Comparison of ENCODE assay signal across 8 mouse cellular contexts in the genomic region with DNA sequence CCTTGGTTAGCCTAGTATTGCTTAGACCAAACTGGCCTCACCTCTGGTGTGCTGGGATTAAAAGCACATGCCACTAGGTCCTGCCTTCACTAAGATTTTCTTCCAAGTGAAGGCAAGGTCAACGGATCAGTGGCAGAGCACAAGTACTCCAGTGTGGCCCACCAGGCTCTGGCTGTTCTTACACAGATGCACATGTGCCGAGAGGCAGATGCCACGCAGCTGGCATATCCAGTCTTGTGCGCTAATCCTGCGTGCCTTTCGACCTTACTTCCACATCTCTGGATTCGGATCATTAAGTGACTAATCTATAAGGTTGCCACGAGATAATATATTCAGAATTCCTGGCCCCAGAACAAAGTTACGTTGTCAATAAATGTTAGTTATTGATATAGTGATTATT. TPM values are rescaled to one million over a fixed set of nuclear protein-coding genes. Genes with fewer than 3 reads are reported as not detected.
DNase-seq lines count a peak whose midpoint lies in the region; ATAC-seq and TF ChIP-seq lines count a peak whose summit lies in the region.

No protein-coding gene starts in this region.

- H3K27ac ChIP-seq in cerebellum, adult 2 months (ENCODE audit: insufficient read depth, low read length) = no peak overlapping the region
- 0 out of 2 replicates have a peak overlapping the region, but pooled peaks have one; percentile 84 for H3K27ac ChIP-seq in forebrain, embryonic 15.5 days (replicated peaks)
- H3K27ac ChIP-seq in liver, postnatal 0 days (ENCODE audit: low read depth) = no peak overlapping the region

- H3K36me3 ChIP-seq in C2C12 (ENCODE audit: control insufficient read depth, insufficient read depth) = no peaks in the 10 kb centered on the region
- no peaks in the 10 kb centered on the region for H3K36me3 ChIP-seq in forebrain, embryonic 15.5 days
- H3K36me3 ChIP-seq in liver, postnatal 0 days (replicated peaks; ENCODE audit: insufficient read depth, low read length) = no peaks in the 10 kb centered on the region

- H3K79me3 ChIP-seq in C2C12 (ENCODE audit: low read depth) = no peaks in the 10 kb centered on the region

- no peak for TF ChIP-seq EP300 in liver, postnatal 0 days (IDR thresholded peaks at IDR 0.05; ENCODE audit: low read depth)

- no peak for DNase-seq in cerebellum, adult 2 months
- no peak for DNase-seq in cerebellum, adult 8-10 months
- DNase-seq in liver, postnatal 0 days = no peak
- no peak for DNase-seq in yolk sac, embryonic 10.5 days (ENCODE audit: low spot score)
- no peak for DNase-seq in cerebellum, adult 11 months
- no peak for DNase-seq in ovary, postnatal 10 days (ENCODE audit: low spot score)

- peak overlapping the region; percentile 70 for H3K4me3 ChIP-seq in cerebellum, adult 2 months (replicated peaks; ENCODE audit: insufficient read depth, low read depth, low read length)
- H3K4me3 ChIP-seq in C2C12 (ENCODE audit: insufficient read depth, poor library complexity, severe bottlenecking) = no peak overlapping the region
- peak overlapping the region; percentile 72 for H3K4me3 ChIP-seq in forebrain, embryonic 15.5 days
- peak overlapping the region; percentile 63; the same call in 1 of the 2 replicates for H3K4me3 ChIP-seq in liver, postnatal 0 days (ENCODE audit: low read depth, low read length)

- peak overlapping the region; percentile 40 for H3ac ChIP-seq in C2C12 (ENCODE audit: control insufficient read depth, insufficient read length, low read depth)

- no peaks in the 10 kb centered on the region for H3K9me3 ChIP-seq in forebrain, embryonic 15.5 days
- H3K9me3 ChIP-seq in liver, postnatal 0 days (ENCODE audit: low read length) = no peaks in the 10 kb centered on the region

- no peaks in the 10 kb centered on the region for H3K27me3 ChIP-seq in cerebellum, adult 2 months (ENCODE audit: control insufficient read depth, insufficient read depth, low read length)
- H3K27me3 ChIP-seq in C2C12 (ENCODE audit: control insufficient read depth, insufficient read depth, insufficient read length) = no peaks in the 10 kb centered on the region
- H3K27me3 ChIP-seq in forebrain, embryonic 15.5 days = no peaks in the 10 kb centered on the region
- H3K27me3 ChIP-seq in liver, postnatal 0 days (ENCODE audit: insufficient read depth, low read length) = no peaks in the 10 kb centered on the region

- H3K9ac ChIP-seq in forebrain, embryonic 15.5 days (replicated peaks) = no peak overlapping the region
- no peak overlapping the region for H3K9ac ChIP-seq in liver, postnatal 0 days (replicated peaks)

- TF ChIP-seq CTCF in cerebellum, adult 2 months (IDR thresholded peaks at IDR 0.05; ENCODE audit: borderline replicate concordance, insufficient read depth, low read depth, low read length) = no peak
- no peak for TF ChIP-seq CTCF in C2C12 (IDR thresholded peaks at IDR 0.05; ENCODE audit: control insufficient read depth, insufficient read depth, insufficient read length)
- no peak for TF ChIP-seq CTCF in liver, postnatal 0 days (IDR thresholded peaks at IDR 0.05; ENCODE audit: low read depth)

- 20% methylated on average over 9 of the region's 9 CpGs for WGBS in cerebellum, adult 2 months
- 30% methylated on average over 9 of the region's 9 CpGs for WGBS in forebrain, embryonic 15.5 days
- 48% methylated on average over 9 of the region's 9 CpGs for WGBS in liver, postnatal 0 days (ENCODE audit: insufficient replicate concordance)

- 0 out of 2 replicates have a peak, but pooled peaks cover 4% of the 10 kb centered on the region for H3K4me1 ChIP-seq in cerebellum, adult 2 months (ENCODE audit: control insufficient read depth, insufficient read depth, low read length)
- H3K4me1 ChIP-seq in forebrain, embryonic 15.5 days = peaks cover 17% of the 10 kb centered on the region
- H3K4me1 ChIP-seq in liver, postnatal 0 days (ENCODE audit: insufficient read depth) = peaks cover 25% of the 10 kb centered on the region

- H3K4me2 ChIP-seq in forebrain, embryonic 15.5 days (replicated peaks) = peak overlapping the region; percentile 82
- H3K4me2 ChIP-seq in liver, postnatal 0 days (ENCODE audit: low read depth, low read length) = peak overlapping the region; percentile 81

- no peaks in the 10 kb centered on the region for H3K79me2 ChIP-seq in C2C12 (ENCODE audit: control insufficient read depth, insufficient read depth)

- ATAC-seq in forebrain, embryonic 15.5 days (replicated peaks) = no peak
- ATAC-seq in liver, postnatal 0 days = no peak

- no peak for TF ChIP-seq POLR2A in cerebellum, adult 2 months (IDR thresholded peaks at IDR 0.05; ENCODE audit: borderline replicate concordance, insufficient read depth, low read length)

TF ChIP-seq in C2C12, 6 proteins besides CTCF, POLR2A, EP300 and RAD21:
- TF ChIP-seq MAX (IDR thresholded peaks at IDR 0.05) = no peak
- no peak for TF ChIP-seq FOSL1 (IDR thresholded peaks at IDR 0.05; ENCODE audit: insufficient read depth, low read length, poor library complexity, severe bottlenecking)
- TF ChIP-seq CEBPB (IDR thresholded peaks at IDR 0.05; ENCODE audit: low read depth) = no peak
- no peak for TF ChIP-seq MYOD1 (IDR thresholded peaks at IDR 0.05; ENCODE audit: control insufficient read depth, insufficient read length, low read depth)
- no peak for TF ChIP-seq MYOG (IDR thresholded peaks at IDR 0.05; ENCODE audit: control insufficient read depth, extremely low read depth, insufficient read length)
- TF ChIP-seq USF1 (IDR thresholded peaks at IDR 0.05; ENCODE audit: low read depth) = no peak

RNA-seq across cellular contexts. Expression of a gene that starts 0.4 kb away (rescaled TPM):
- 15.2 and 15.4 TPM in 2 replicates for polyA plus RNA-seq in cerebellum, adult 2 months (2012; rRNA removed)
- 7.3 TPM for polyA plus RNA-seq in C2C12 (2012; fragmentation: generic; extraction: Trizol)
- 20.2 and 21.7 TPM in 2 replicates for polyA plus RNA-seq in forebrain, embryonic 15.5 days (2015; fragmentation: Nextera tagmentation; extraction: Ambion mirVana)
- 20.5 and 22.3 TPM in 2 replicates for polyA plus RNA-seq in liver, postnatal 0 days (2015; fragmentation: Nextera tagmentation; extraction: Ambion mirVana)

RNA-seq across cellular contexts. Expression of a gene that starts 32.4 kb away (rescaled TPM):
- polyA plus RNA-seq in cerebellum, adult 2 months (2012; rRNA removed) = 29.0 and 32.0 TPM in 2 replicates
- 0.19 TPM for polyA plus RNA-seq in C2C12 (2012; fragmentation: generic; extraction: Trizol)
- polyA plus RNA-seq in forebrain, embryonic 15.5 days (2015; fragmentation: Nextera tagmentation; extraction: Ambion mirVana) = 48.3 and 54.8 TPM in 2 replicates
- 0.14 and 0.21 TPM in 2 replicates for polyA plus RNA-seq in liver, postnatal 0 days (2015; fragmentation: Nextera tagmentation; extraction: Ambion mirVana)

RNA-seq across cellular contexts. Expression of a gene that starts 33.8 kb away (rescaled TPM):
- polyA plus RNA-seq in cerebellum, adult 2 months (2012; rRNA removed) = 142 and 143 TPM in 2 replicates
- polyA plus RNA-seq in C2C12 (2012; fragmentation: generic; extraction: Trizol) = not detected
- 69.0 and 76.3 TPM in 2 replicates for polyA plus RNA-seq in forebrain, embryonic 15.5 days (2015; fragmentation: Nextera tagmentation; extraction: Ambion mirVana)
- 2,013 and 2,040 TPM in 2 replicates for polyA plus RNA-seq in liver, postnatal 0 days (2015; fragmentation: Nextera tagmentation; extraction: Ambion mirVana)

RNA-seq across cellular contexts. Expression of a gene that starts 38.1 kb away (rescaled TPM):
- polyA plus RNA-seq in cerebellum, adult 2 months (2012; rRNA removed) = 14.7 and 17.3 TPM in 2 replicates
- polyA plus RNA-seq in C2C12 (2012; fragmentation: generic; extraction: Trizol) = 0.02 TPM
- 0.41 TPM in 1 of 2 replicates, not detected in the other for polyA plus RNA-seq in forebrain, embryonic 15.5 days (2015; fragmentation: Nextera tagmentation; extraction: Ambion mirVana)
- 0.11 and 0.16 TPM in 2 replicates for polyA plus RNA-seq in liver, postnatal 0 days (2015; fragmentation: Nextera tagmentation; extraction: Ambion mirVana)

RNA-seq across cellular contexts. Expression of a gene that starts 43.1 kb away (rescaled TPM):
- not detected in 2 replicates for polyA plus RNA-seq in cerebellum, adult 2 months (2012; rRNA removed)
- not detected for polyA plus RNA-seq in C2C12 (2012; fragmentation: generic; extraction: Trizol)
- polyA plus RNA-seq in forebrain, embryonic 15.5 days (2015; fragmentation: Nextera tagmentation; extraction: Ambion mirVana) = not detected in 2 replicates
- 0.07 and 0.08 TPM in 2 replicates for polyA plus RNA-seq in liver, postnatal 0 days (2015; fragmentation: Nextera tagmentation; extraction: Ambion mirVana)

Comparison
In these comparisons a context has a peak if more than half of its experiments do, and no peak if none do; other contexts are left out.
1. RNA of a gene that starts 32.4 kb away (polyA plus RNA-seq): 48.3 to 54.8 TPM in forebrain, embryonic 15.5 days and 29.0 to 32.0 TPM in cerebellum, adult 2 months; 0.19 TPM in C2C12 (single experiment) and 0.14 to 0.21 TPM in liver, postnatal 0 days; every median in the first group is over 10 times any median in the second.
2. RNA of a gene that starts 33.8 kb away (polyA plus RNA-seq): 2,013 to 2,040 TPM in liver, postnatal 0 days, 142 to 143 TPM in cerebellum, adult 2 months and 69.0 to 76.3 TPM in forebrain, embryonic 15.5 days; not detected in C2C12 (single experiment); every median in the first group is over 10 times any median in the second.